Comparison of ENCODE assay signal across 9 mouse cellular contexts in the genomic region with DNA sequence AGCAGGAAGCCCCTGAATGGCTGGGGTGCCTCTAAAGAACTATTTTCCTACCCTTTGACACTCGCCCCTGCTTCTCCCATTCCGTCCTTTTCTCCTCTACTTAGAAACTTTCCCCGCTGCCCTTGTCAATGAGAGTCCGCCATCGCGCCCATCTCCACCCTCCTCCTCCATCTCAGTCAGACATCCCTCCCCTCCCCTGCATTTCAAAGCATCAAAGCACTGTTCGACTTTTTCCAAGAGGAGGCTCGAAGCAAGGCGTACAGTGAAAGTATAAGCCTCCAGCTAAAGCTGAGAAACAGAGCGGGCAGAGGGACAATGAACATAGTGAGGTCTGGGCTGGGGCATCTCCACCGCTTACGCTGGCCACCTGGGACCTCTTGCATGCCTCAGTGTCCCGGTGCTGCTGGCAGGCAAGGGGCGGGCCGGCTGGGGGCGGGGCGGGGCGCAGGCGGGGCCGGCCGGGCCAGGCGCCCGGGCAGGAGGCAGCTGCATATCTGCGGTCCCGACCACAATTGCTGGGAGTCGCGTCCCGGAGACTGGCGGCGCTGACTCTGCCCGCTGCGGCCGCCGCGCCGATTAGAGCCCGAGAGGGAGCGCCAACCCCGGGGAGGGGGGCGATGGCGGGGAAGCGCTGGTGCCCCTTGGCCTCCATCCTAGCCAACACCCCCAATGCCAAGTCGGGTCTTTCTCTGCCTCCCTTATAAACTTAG. TPM values are rescaled to one million over a fixed set of nuclear protein-coding genes. Genes with fewer than 3 reads are reported as not detected.
DNase-seq lines count a peak whose midpoint lies in the region; ATAC-seq and TF ChIP-seq lines count a peak whose summit lies in the region.
"Had no signal": no experiment of that assay in that cellular context is flagged by ENCODE, and none has a peak within 500 bp of the region (broad histone marks: within the 10 kb centered on the region; RNA-seq: fewer than 3 reads in every experiment).

No protein-coding gene starts in this region.

- peak overlapping the region; percentile 81 for H3K9ac ChIP-seq in limb, embryonic 12.5 days (replicated peaks)
- H3K9ac ChIP-seq in midbrain, embryonic 12.5 days (replicated peaks), result peak overlapping the region; percentile 78

- peak; percentile 20 to 29 for DNase-seq in left cerebral cortex, adult 18-20 months (ENCODE audit: low spot score in 2 of 2)
- no peak for DNase-seq in left cerebral cortex, adult 11 months (ENCODE audit: low spot score)
- peak; percentile 80 for DNase-seq in adrenal gland, adult 2 months
- DNase-seq in heart, postnatal 36 days, result peak; percentile 69 to 80

- peak overlapping the region; percentile 38 for H3K4me3 ChIP-seq in embryonic fibroblast, embryonic 13.5 days (ENCODE audit: insufficient read depth, low read length)
- peak overlapping the region; percentile 62 for H3K4me3 ChIP-seq in limb, embryonic 12.5 days (replicated peaks)
- H3K4me3 ChIP-seq in midbrain, embryonic 12.5 days, result peak overlapping the region; percentile 61
- H3K4me3 ChIP-seq in testis, adult 2 months (ENCODE audit: control insufficient read depth, low read depth, low read length), result peak overlapping the region; percentile 84

- H3K9me3 ChIP-seq in limb, embryonic 12.5 days, result no peaks in the 10 kb centered on the region
- H3K9me3 ChIP-seq in midbrain, embryonic 12.5 days, result no peaks in the 10 kb centered on the region

- peak; percentile 68 for ATAC-seq in limb, embryonic 12.5 days (ENCODE audit: insufficient number of reproducible peaks, insufficient read depth, low FRiP score, low TSS enrichment, low read depth)
- peak; percentile 81 for ATAC-seq in midbrain, embryonic 12.5 days (ENCODE audit: low FRiP score, low read depth)

- peak overlapping the region; percentile 91 for H3K4me2 ChIP-seq in limb, embryonic 12.5 days
- peak overlapping the region; percentile 95 for H3K4me2 ChIP-seq in midbrain, embryonic 12.5 days (replicated peaks)

- H3K36me3 ChIP-seq in limb, embryonic 12.5 days, result no peaks in the 10 kb centered on the region
- no peaks in the 10 kb centered on the region for H3K36me3 ChIP-seq in midbrain, embryonic 12.5 days
- H3K36me3 ChIP-seq in testis, adult 2 months (ENCODE audit: control insufficient read depth, insufficient read depth, low read length), result no peaks in the 10 kb centered on the region

- intact Hi-C loops in heart, postnatal 36 days (cut with DNase I), result loop anchor here (2.0 to 5.0 kb wide), 3 partner anchors 26 to 89 kb away; partner anchors contain the start of gene Aaas

- H3K4me1 ChIP-seq in embryonic fibroblast, embryonic 13.5 days (ENCODE audit: control insufficient read depth, insufficient read depth, low read length), result 0 out of 2 replicates have a peak, but pooled peaks cover 6% of the 10 kb centered on the region
- peaks cover 24% of the 10 kb centered on the region for H3K4me1 ChIP-seq in limb, embryonic 12.5 days (replicated peaks)
- peaks cover 17% of the 10 kb centered on the region for H3K4me1 ChIP-seq in midbrain, embryonic 12.5 days
- peaks cover 8% of the 10 kb centered on the region for H3K4me1 ChIP-seq in testis, adult 2 months (ENCODE audit: control insufficient read depth, insufficient read depth, low read length)

- under 1% methylated on average over 43 of the region's 43 CpGs for WGBS in limb, embryonic 12.5 days
- WGBS in midbrain, embryonic 12.5 days, result under 1% methylated on average over 30 of the region's 43 CpGs

- TF ChIP-seq CTCF in embryonic fibroblast, embryonic 13.5 days (IDR thresholded peaks at IDR 0.05; ENCODE audit: borderline replicate concordance, insufficient read depth, low read length), result no peak
- no peak for TF ChIP-seq CTCF in testis, adult 2 months (IDR thresholded peaks at IDR 0.05; ENCODE audit: control insufficient read depth, insufficient read depth, insufficient replicate concordance, low read depth, low read length)

- TF ChIP-seq POLR2A in embryonic fibroblast, embryonic 13.5 days (IDR thresholded peaks at IDR 0.05; ENCODE audit: low read depth, low read length), result peak; percentile 83
- no peak for TF ChIP-seq POLR2A in testis, adult 2 months (IDR thresholded peaks at IDR 0.05; ENCODE audit: control insufficient read depth, low read depth, low read length)

- H3K27ac ChIP-seq in embryonic fibroblast, embryonic 13.5 days (ENCODE audit: insufficient read depth, low read length), result peak overlapping the region; percentile 92
- H3K27ac ChIP-seq in limb, embryonic 12.5 days, result peak overlapping the region; percentile 93
- H3K27ac ChIP-seq in midbrain, embryonic 12.5 days (replicated peaks), result peak overlapping the region; percentile 60
- peak overlapping the region; percentile 61 for H3K27ac ChIP-seq in testis, adult 2 months (ENCODE audit: control insufficient read depth, insufficient read depth, low read depth, low read length)

- H3K27me3 ChIP-seq in limb, embryonic 12.5 days, result no peaks in the 10 kb centered on the region
- H3K27me3 ChIP-seq in midbrain, embryonic 12.5 days, result peaks cover 33% of the 10 kb centered on the region
- no peaks in the 10 kb centered on the region for H3K27me3 ChIP-seq in testis, adult 2 months (ENCODE audit: control insufficient read depth, insufficient read depth, low read length)

RNA-seq across cellular contexts. Expression of gene Sp7, which starts 9.6 kb away (rescaled TPM):
- under 1 TPM; 0.44 to 0.68 TPM for total RNA-seq in left cerebral cortex, adult 18-20 months (2021)
- total RNA-seq in adrenal gland, adult 2 months (2021), result under 1 TPM; 0.09 to 0.14 TPM
- polyA plus RNA-seq in adrenal gland, adult 2 months (2012; rRNA removed), result 0.50 and 0.55 TPM in 2 replicates
- polyA plus RNA-seq in embryonic fibroblast, embryonic 13.5 days (2011; ENCODE audit: insufficient read length, low read depth, missing spikeins), result 0.52 and 1.1 TPM in 2 replicates
- not detected for total RNA-seq in heart, postnatal 36 days (2021)
- polyA plus RNA-seq in limb, embryonic 12.5 days (2016; fragmentation: Nextera tagmentation; extraction: Ambion mirVana), result 3.1 and 4.3 TPM in 2 replicates
- polyA plus RNA-seq in midbrain, embryonic 12.5 days (2016; fragmentation: Nextera tagmentation; extraction: Ambion mirVana), result 0.46 and 0.93 TPM in 2 replicates
- polyA plus RNA-seq in testis, adult 2 months (2012; rRNA removed), result 0.06 TPM in 1 of 2 replicates, not detected in the other
- total RNA-seq: neutrophil, adult 5-6 weeks had no signal

RNA-seq across cellular contexts. Expression of gene Aaas, which starts 26.0 kb away (rescaled TPM):
- 10 to 100 TPM; 15.5 to 18.3 TPM for total RNA-seq in left cerebral cortex, adult 18-20 months (2021)
- total RNA-seq in adrenal gland, adult 2 months (2021), result 10 to 100 TPM; 16.8 to 18.1 TPM
- 44.9 and 46.6 TPM in 2 replicates for polyA plus RNA-seq in adrenal gland, adult 2 months (2012; rRNA removed)
- polyA plus RNA-seq in embryonic fibroblast, embryonic 13.5 days (2011; ENCODE audit: insufficient read length, low read depth, missing spikeins), result 107 and 109 TPM in 2 replicates
- total RNA-seq in heart, postnatal 36 days (2021), result 10 to 100 TPM; 12.5 to 12.8 TPM
- 95.6 and 99.6 TPM in 2 replicates for polyA plus RNA-seq in limb, embryonic 12.5 days (2016; fragmentation: Nextera tagmentation; extraction: Ambion mirVana)
- polyA plus RNA-seq in midbrain, embryonic 12.5 days (2016; fragmentation: Nextera tagmentation; extraction: Ambion mirVana), result 61.5 and 67.9 TPM in 2 replicates
- polyA plus RNA-seq in testis, adult 2 months (2012; rRNA removed), result 41.5 and 43.5 TPM in 2 replicates

RNA-seq across cellular contexts. Expression of gene Sp1, which starts 29.3 kb away (rescaled TPM):
- total RNA-seq in left cerebral cortex, adult 18-20 months (2021), result 10 to 100 TPM; 23.8 to 32.2 TPM
- 10 to 100 TPM; 71.7 to 72.1 TPM for total RNA-seq in adrenal gland, adult 2 months (2021)
- polyA plus RNA-seq in adrenal gland, adult 2 months (2012; rRNA removed), result 8.5 and 11.1 TPM in 2 replicates
- 42.6 and 51.9 TPM in 2 replicates for polyA plus RNA-seq in embryonic fibroblast, embryonic 13.5 days (2011; ENCODE audit: insufficient read length, low read depth, missing spikeins)
- 10 to 100 TPM; 45.7 to 49.1 TPM for total RNA-seq in heart, postnatal 36 days (2021)
- polyA plus RNA-seq in limb, embryonic 12.5 days (2016; fragmentation: Nextera tagmentation; extraction: Ambion mirVana), result 11.1 and 12.1 TPM in 2 replicates
- 9.6 and 10.2 TPM in 2 replicates for polyA plus RNA-seq in midbrain, embryonic 12.5 days (2016; fragmentation: Nextera tagmentation; extraction: Ambion mirVana)
- 17.0 and 18.5 TPM in 2 replicates for polyA plus RNA-seq in testis, adult 2 months (2012; rRNA removed)

RNA-seq across cellular contexts. Expression of gene Myg1, which starts 45.1 kb away (rescaled TPM):
- 10 to 100 TPM; 55.5 to 61.0 TPM for total RNA-seq in left cerebral cortex, adult 18-20 months (2021)
- 10 to 100 TPM; 54.1 to 60.3 TPM for total RNA-seq in adrenal gland, adult 2 months (2021)
- 73.3 and 77.5 TPM in 2 replicates for polyA plus RNA-seq in adrenal gland, adult 2 months (2012; rRNA removed)
- polyA plus RNA-seq in embryonic fibroblast, embryonic 13.5 days (2011; ENCODE audit: insufficient read length, low read depth, missing spikeins), result 35.7 and 42.8 TPM in 2 replicates
- 10 to 100 TPM; 17.7 to 22.7 TPM for total RNA-seq in heart, postnatal 36 days (2021)
- 117 and 120 TPM in 2 replicates for polyA plus RNA-seq in limb, embryonic 12.5 days (2016; fragmentation: Nextera tagmentation; extraction: Ambion mirVana)
- 96.1 and 108 TPM in 2 replicates for polyA plus RNA-seq in midbrain, embryonic 12.5 days (2016; fragmentation: Nextera tagmentation; extraction: Ambion mirVana)
- polyA plus RNA-seq in testis, adult 2 months (2012; rRNA removed), result 30.3 and 34.3 TPM in 2 replicates

RNA-seq across cellular contexts. Expression of gene Pfdn5, which starts 50.7 kb away (rescaled TPM):
- total RNA-seq in left cerebral cortex, adult 18-20 months (2021), result 100 to 1,000 TPM; 467 to 479 TPM
- total RNA-seq in adrenal gland, adult 2 months (2021), result 100 to 1,000 TPM; 416 to 441 TPM
- polyA plus RNA-seq in adrenal gland, adult 2 months (2012; rRNA removed), result 19.1 and 19.8 TPM in 2 replicates
- polyA plus RNA-seq in embryonic fibroblast, embryonic 13.5 days (2011; ENCODE audit: insufficient read length, low read depth, missing spikeins), result 239 and 257 TPM in 2 replicates
- total RNA-seq in heart, postnatal 36 days (2021), result 100 to 1,000 TPM; 308 to 311 TPM
- 431 and 445 TPM in 2 replicates for polyA plus RNA-seq in limb, embryonic 12.5 days (2016; fragmentation: Nextera tagmentation; extraction: Ambion mirVana)
- polyA plus RNA-seq in midbrain, embryonic 12.5 days (2016; fragmentation: Nextera tagmentation; extraction: Ambion mirVana), result 363 and 378 TPM in 2 replicates
- 296 and 331 TPM in 2 replicates for polyA plus RNA-seq in testis, adult 2 months (2012; rRNA removed)
